ENCODE assay signal across 8 mouse cellular contexts in the genomic region with DNA sequence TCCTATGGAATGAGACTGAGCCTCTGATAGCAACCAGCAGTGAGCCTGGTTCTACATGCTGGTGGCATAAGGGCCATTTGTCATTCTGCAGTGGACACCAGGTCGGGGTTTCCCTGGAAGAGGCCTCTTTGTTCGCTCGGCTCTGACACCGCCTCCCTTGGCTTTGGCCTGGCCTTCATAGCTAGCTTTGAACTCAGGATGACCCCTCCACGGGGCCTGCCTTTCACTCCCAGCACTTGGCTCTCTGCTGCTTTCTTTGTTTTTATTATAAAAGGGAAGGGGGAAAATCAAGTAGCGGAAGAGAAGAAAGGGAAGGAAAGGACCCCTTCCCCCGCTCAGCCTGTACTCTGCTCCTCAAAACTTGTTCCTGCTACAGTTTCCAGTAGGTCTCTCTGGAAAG. TPM values are rescaled to one million over a fixed set of nuclear protein-coding genes. Genes with fewer than 3 reads are reported as not detected.
A peak's percentile ranks its signal among the peaks of the same experiment; 100 is the strongest.
DNase-seq lines count a peak whose midpoint lies in the region; ATAC-seq and TF ChIP-seq lines count a peak whose summit lies in the region.

No protein-coding gene starts in this region.

- WGBS in forebrain, embryonic 13.5 days: 9% methylated on average over 7 of the region's 7 CpGs
- 5% methylated on average over 7 of the region's 7 CpGs for WGBS in forebrain, embryonic 14.5 days
- WGBS in hindbrain, embryonic 11.5 days: 6% methylated on average over 7 of the region's 7 CpGs
- 44% methylated on average over 7 of the region's 7 CpGs for WGBS in liver, embryonic 13.5 days (ENCODE audit: insufficient replicate concordance)

- H3K9ac ChIP-seq in forebrain, embryonic 13.5 days: no peak overlapping the region
- no peak overlapping the region for H3K9ac ChIP-seq in forebrain, embryonic 14.5 days (ENCODE audit: low read length)
- H3K9ac ChIP-seq in hindbrain, embryonic 11.5 days (ENCODE audit: low read depth, low read length): no peak overlapping the region
- no peak overlapping the region for H3K9ac ChIP-seq in liver, embryonic 13.5 days

- H3K4me3 ChIP-seq in forebrain, embryonic 13.5 days: no peak overlapping the region
- H3K4me3 ChIP-seq in forebrain, embryonic 14.5 days (ENCODE audit: low read depth, low read length): no peak overlapping the region
- no peak overlapping the region for H3K4me3 ChIP-seq in hindbrain, embryonic 11.5 days (ENCODE audit: low read depth, low read length)
- H3K4me3 ChIP-seq in liver, embryonic 13.5 days (replicated peaks): no peak overlapping the region

- H3K4me1 ChIP-seq in forebrain, embryonic 13.5 days: peaks cover 53% of the 10 kb centered on the region
- H3K4me1 ChIP-seq in forebrain, embryonic 14.5 days (ENCODE audit: control insufficient read depth, insufficient read depth, low read length): peaks cover 20% of the 10 kb centered on the region
- H3K4me1 ChIP-seq in hindbrain, embryonic 11.5 days (replicated peaks; ENCODE audit: control insufficient read depth, insufficient read depth, low read length): peaks cover 13% of the 10 kb centered on the region
- peaks cover 52% of the 10 kb centered on the region for H3K4me1 ChIP-seq in liver, embryonic 13.5 days (replicated peaks)

- no peak for DNase-seq in forebrain, embryonic 14.5 days (ENCODE audit: low spot score)
- DNase-seq in brain, embryonic 14.5 days (ENCODE audit: low read depth): peak; percentile 54
- peak; percentile 60 for DNase-seq in hindbrain, embryonic 11.5 days (ENCODE audit: low spot score)
- no peak for DNase-seq in liver, embryonic 13.5 days
- DNase-seq in frontal cortex, adult 2 months (ENCODE audit: extremely low spot score in 1 of 2, low spot score in 1 of 2): no peak
- no peak for DNase-seq in layer of hippocampus, adult 9-10 months (ENCODE audit: low spot score)
- DNase-seq in urinary bladder, adult 2 months (ENCODE audit: low spot score): no peak

- 0 out of 2 replicates have a peak overlapping the region, but pooled peaks have one; percentile 0 for H3K4me2 ChIP-seq in forebrain, embryonic 13.5 days
- no peak overlapping the region for H3K4me2 ChIP-seq in forebrain, embryonic 14.5 days (ENCODE audit: low read length)
- no peak overlapping the region for H3K4me2 ChIP-seq in hindbrain, embryonic 11.5 days (replicated peaks; ENCODE audit: low read depth, low read length)
- 0 out of 2 replicates have a peak overlapping the region, but pooled peaks have one; percentile 4 for H3K4me2 ChIP-seq in liver, embryonic 13.5 days

- no peak for ATAC-seq in forebrain, embryonic 13.5 days
- no peak for ATAC-seq in forebrain, embryonic 14.5 days
- peak; percentile 79 for ATAC-seq in hindbrain, embryonic 11.5 days (ENCODE audit: low FRiP score)
- no peak for ATAC-seq in liver, embryonic 13.5 days (ENCODE audit: low read depth)

- peaks cover 3% of the 10 kb centered on the region; the same call in 1 of the 2 replicates for H3K36me3 ChIP-seq in forebrain, embryonic 13.5 days (ENCODE audit: poor library complexity, severe bottlenecking)
- H3K36me3 ChIP-seq in forebrain, embryonic 14.5 days (ENCODE audit: control insufficient read depth, insufficient read depth, low read length): no peaks in the 10 kb centered on the region
- H3K36me3 ChIP-seq in hindbrain, embryonic 11.5 days (ENCODE audit: control insufficient read depth, insufficient read depth, low read length): no peaks in the 10 kb centered on the region
- H3K36me3 ChIP-seq in liver, embryonic 13.5 days: no peaks in the 10 kb centered on the region

- no peak for TF ChIP-seq CTCF in brain, embryonic 14.5 days (IDR thresholded peaks at IDR 0.05; ENCODE audit: borderline replicate concordance, extremely low read depth, insufficient read depth, insufficient read length)

- H3K9me3 ChIP-seq in forebrain, embryonic 13.5 days (replicated peaks): no peaks in the 10 kb centered on the region
- H3K9me3 ChIP-seq in forebrain, embryonic 14.5 days (replicated peaks; ENCODE audit: control insufficient read depth, low read length): no peaks in the 10 kb centered on the region
- no peaks in the 10 kb centered on the region for H3K9me3 ChIP-seq in hindbrain, embryonic 11.5 days (ENCODE audit: control insufficient read depth, low read length)
- H3K9me3 ChIP-seq in liver, embryonic 13.5 days (replicated peaks): no peaks in the 10 kb centered on the region

- TF ChIP-seq POLR2A in brain, embryonic 14.5 days (IDR thresholded peaks at IDR 0.05; ENCODE audit: borderline replicate concordance, extremely low read depth, insufficient read depth, insufficient read length, poor library complexity, severe bottlenecking): no peak

- H3K27ac ChIP-seq in forebrain, embryonic 13.5 days: no peak overlapping the region
- no peak overlapping the region for H3K27ac ChIP-seq in forebrain, embryonic 14.5 days (ENCODE audit: low read depth, low read length)
- 0 out of 2 replicates have a peak overlapping the region, but pooled peaks have one; percentile 4 for H3K27ac ChIP-seq in hindbrain, embryonic 11.5 days (ENCODE audit: low read depth, low read length)
- H3K27ac ChIP-seq in liver, embryonic 13.5 days: no peak overlapping the region

- H3K27me3 ChIP-seq in forebrain, embryonic 13.5 days: peaks cover 31% of the 10 kb centered on the region
- no peaks in the 10 kb centered on the region for H3K27me3 ChIP-seq in forebrain, embryonic 14.5 days (replicated peaks; ENCODE audit: control insufficient read depth, insufficient read depth, low read length)
- peaks cover 8% of the 10 kb centered on the region for H3K27me3 ChIP-seq in hindbrain, embryonic 11.5 days (ENCODE audit: control insufficient read depth, insufficient read depth, low read length)
- peaks cover 15% of the 10 kb centered on the region for H3K27me3 ChIP-seq in liver, embryonic 13.5 days

RNA-seq across cellular contexts. Expression of a gene that starts 7.0 kb away (rescaled TPM):
- polyA plus RNA-seq in forebrain, embryonic 13.5 days (2015; fragmentation: Nextera tagmentation; extraction: Ambion mirVana): 54.9 and 72.9 TPM in 2 replicates
- 63.2 and 66.1 TPM in 2 replicates for polyA plus RNA-seq in forebrain, embryonic 14.5 days (2014; fragmentation: Nextera tagmentation; extraction: Ambion mirVana)
- 43.6 and 49.0 TPM in 2 replicates for polyA plus RNA-seq in brain, embryonic 14.5 days (2012; rRNA removed)
- polyA plus RNA-seq in hindbrain, embryonic 11.5 days (2014; fragmentation: Nextera tagmentation; extraction: Ambion mirVana): 48.7 and 57.8 TPM in 2 replicates
- 31.7 and 34.3 TPM in 2 replicates for polyA plus RNA-seq in liver, embryonic 13.5 days (2015; fragmentation: Nextera tagmentation; extraction: Ambion mirVana)
- 20.5 and 22.1 TPM in 2 replicates for polyA plus RNA-seq in frontal cortex, adult 2 months (2012; rRNA removed)
- polyA plus RNA-seq in urinary bladder, adult 2 months (2012; rRNA removed): 70.6 and 71.2 TPM in 2 replicates

RNA-seq across cellular contexts. Expression of a gene that starts 56.1 kb away (rescaled TPM):
- polyA plus RNA-seq in forebrain, embryonic 13.5 days (2015; fragmentation: Nextera tagmentation; extraction: Ambion mirVana): not detected in 2 replicates
- polyA plus RNA-seq in forebrain, embryonic 14.5 days (2014; fragmentation: Nextera tagmentation; extraction: Ambion mirVana): 0.37 and 0.47 TPM in 2 replicates
- polyA plus RNA-seq in brain, embryonic 14.5 days (2012; rRNA removed): 0.18 and 0.19 TPM in 2 replicates
- 0.78 and 1.3 TPM in 2 replicates for polyA plus RNA-seq in hindbrain, embryonic 11.5 days (2014; fragmentation: Nextera tagmentation; extraction: Ambion mirVana)
- 2.9 and 4.4 TPM in 2 replicates for polyA plus RNA-seq in liver, embryonic 13.5 days (2015; fragmentation: Nextera tagmentation; extraction: Ambion mirVana)
- polyA plus RNA-seq in frontal cortex, adult 2 months (2012; rRNA removed): 0.21 TPM in 1 of 2 replicates, not detected in the other
- 0.35 and 0.51 TPM in 2 replicates for polyA plus RNA-seq in urinary bladder, adult 2 months (2012; rRNA removed)

Comparison
In these comparisons a context has a peak if more than half of its experiments do, and no peak if none do; other contexts are left out.
1. H3K4me2 ChIP-seq: peak in forebrain, embryonic 13.5 days (single experiment) and liver, embryonic 13.5 days (single experiment); none in forebrain, embryonic 14.5 days (single experiment) and hindbrain, embryonic 11.5 days (single experiment).
2. DNase-seq: peak in brain, embryonic 14.5 days (single experiment) and hindbrain, embryonic 11.5 days (single experiment); none in forebrain, embryonic 14.5 days (single experiment), liver, embryonic 13.5 days (single experiment), frontal cortex, adult 2 months (0 of 2), layer of hippocampus, adult 9-10 months (single experiment) and urinary bladder, adult 2 months (single experiment).